Mouse (Mus musculus): ENCODE data around the gene Slc1a4.

GRCm38 (mm10) chr11:20366456-20366855, 33.9 kb upstream of the Slc1a4 start:
- no peak for TF ChIP-seq GATA1 (IDR thresholded peaks at IDR 0.05; ENCODE audit: low read length)
- no peak for TF ChIP-seq TAL1 (IDR thresholded peaks at IDR 0.05; ENCODE audit: low read length)
